Mouse (Mus musculus): ENCODE data around the gene 2210407C18Rik.

DNA sequence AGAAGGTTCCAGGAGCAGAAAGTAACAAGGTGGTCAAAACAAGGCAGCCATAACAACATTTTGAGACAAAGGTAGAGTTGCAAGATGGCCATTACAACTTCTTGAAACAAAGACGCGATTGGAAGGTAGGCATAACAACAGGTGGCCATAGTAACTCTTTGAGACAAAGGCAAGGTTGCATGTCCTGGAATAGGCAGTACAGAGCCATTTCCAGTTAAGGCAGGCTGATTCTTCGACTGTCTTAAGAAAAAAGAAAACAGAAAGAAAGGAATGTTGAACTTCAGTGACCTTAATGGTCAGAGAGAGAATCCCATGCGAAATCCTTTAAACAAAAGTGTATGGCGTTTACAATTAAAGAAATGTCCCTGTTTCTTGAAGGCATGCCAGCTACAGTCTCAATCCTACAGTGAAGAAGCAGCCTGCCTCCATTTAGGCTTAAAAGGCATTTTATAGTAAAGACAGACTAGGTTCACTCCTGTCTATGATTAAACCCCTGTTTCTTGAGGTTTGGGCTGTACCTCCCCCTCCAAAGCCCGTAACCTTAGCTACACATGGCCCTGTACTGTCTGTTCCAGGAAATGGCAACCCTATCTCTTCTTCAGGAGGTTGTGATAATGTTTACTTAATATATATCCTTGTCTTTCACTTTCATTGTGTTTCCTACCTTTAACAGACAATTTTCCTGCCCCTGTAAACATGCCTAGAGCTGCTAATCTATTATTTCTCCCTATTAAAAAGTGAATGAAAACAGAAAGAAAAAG lies 12.9 kb downstream of the 2210407C18Rik start:
- TF ChIP-seq GATA1 (IDR thresholded peaks at IDR 0.05; ENCODE audit: borderline replicate concordance, low read length) (no peak), FLI1 (IDR thresholded peaks at IDR 0.05; ENCODE audit: low read length) (no peak)
